Mouse (Mus musculus) telencephalon, adult 2 months (tissue): ENCODE results near the gene Rngtt.
"Not testable (repeated sequence)": the region's sequence is repeated elsewhere in the genome, so short reads cannot be mapped to it uniquely, and the experiment has no call there.

Experiments used
- DNase-seq: peaks from one replicate; pipeline ENCODE4 v3.0.0-alpha.2; 2011; ENCODE audit warnings: low read depth, low spot score

Rngtt gene

GRCm38 (mm10) chr4:33309764-33310757 lies at the start of gene Rngtt:
TSS of gene Rngtt (plus strand) at chr4:33310311.
- peak; percentile 90 for DNase-seq

- DNase-seq, result no peak
Measured at GRCm38 (mm10) chr4:33260311-33260710, 49.8 kb upstream of the Rngtt start.

DNA sequence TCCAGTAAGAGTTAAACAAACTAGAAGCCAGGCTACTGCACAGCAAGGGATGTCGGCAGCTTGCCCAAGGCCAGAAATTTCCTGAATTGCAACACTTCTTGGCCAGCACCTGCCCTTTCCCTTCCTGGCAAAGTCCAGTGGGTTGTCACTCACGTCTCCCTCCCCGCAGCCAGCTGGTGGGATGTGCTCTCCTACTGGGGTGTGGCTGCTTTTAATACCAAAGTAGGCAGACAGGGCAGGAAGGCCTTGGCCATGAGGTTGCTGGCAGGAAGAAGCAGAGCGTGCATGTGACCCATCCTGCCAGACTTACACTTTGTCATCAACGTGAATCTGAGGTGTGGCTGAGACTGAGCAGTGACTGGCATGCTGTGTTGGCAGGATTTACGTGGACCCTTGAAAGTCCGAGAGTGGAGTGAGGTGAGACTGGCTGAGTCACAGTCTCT lies 48.8 kb upstream of the Rngtt start:
- DNase-seq, result no peak

- no peak for DNase-seq
Measured at GRCm38 (mm10) chr4:33262897-33263296, 47.2 kb upstream of the Rngtt start.

- no peak for DNase-seq
Measured at GRCm38 (mm10) chr4:33264979-33265726, 45.0 kb upstream of the Rngtt start.

GRCm38 (mm10) chr4:33270386-33271314 lies 39.5 kb upstream of the Rngtt start:
- DNase-seq, result no peak

- DNase-seq, result no peak
Measured at GRCm38 (mm10) chr4:33273437-33273836, 36.7 kb upstream of the Rngtt start.

DNA sequence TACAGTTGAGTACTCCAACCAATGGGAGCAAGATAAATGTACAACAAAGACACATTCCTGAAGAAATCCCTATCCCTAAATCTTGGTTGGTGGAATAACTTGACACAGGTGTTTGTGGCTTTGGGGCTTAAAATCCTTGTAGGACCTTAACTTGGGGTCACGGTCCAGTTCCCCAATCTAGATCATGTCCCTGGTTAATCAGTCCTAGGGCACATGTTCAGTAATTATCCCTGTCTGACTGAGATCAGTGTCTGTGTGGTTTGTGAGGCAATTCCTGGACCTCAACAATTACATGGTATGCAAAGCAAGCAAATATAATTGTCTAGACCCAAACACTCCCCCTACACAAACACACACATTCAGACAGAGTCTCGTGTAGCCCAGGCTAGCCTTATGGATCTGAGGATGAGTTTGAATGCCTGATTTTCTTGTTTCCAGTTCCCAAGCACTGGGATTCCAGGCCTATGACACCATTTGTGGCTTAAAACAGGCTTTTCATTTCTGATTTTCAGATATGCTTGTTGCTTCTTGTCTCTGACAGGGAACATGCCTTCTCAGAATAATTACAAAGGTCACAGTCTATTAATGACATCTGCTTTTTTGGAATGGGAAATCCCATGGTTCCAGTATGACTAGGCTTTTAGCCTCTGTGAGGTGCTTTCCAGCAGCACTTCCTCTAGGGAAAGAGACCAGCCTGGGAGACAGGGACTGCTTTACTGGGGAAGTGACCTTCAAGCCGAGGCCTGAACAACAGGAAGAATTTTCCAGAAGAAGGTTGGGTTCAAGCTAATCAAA lies 28.0 kb upstream of the Rngtt start:
- DNase-seq, result no peak

- DNase-seq, result no peak
Measured at GRCm38 (mm10) chr4:33284083-33284880, 25.8 kb upstream of the Rngtt start.

- DNase-seq, result no peak
Measured at GRCm38 (mm10) chr4:33285448-33285847, 24.7 kb upstream of the Rngtt start.

GRCm38 (mm10) chr4:33289106-33289650 lies 20.9 kb upstream of the Rngtt start:
- DNase-seq, result no peak

DNA sequence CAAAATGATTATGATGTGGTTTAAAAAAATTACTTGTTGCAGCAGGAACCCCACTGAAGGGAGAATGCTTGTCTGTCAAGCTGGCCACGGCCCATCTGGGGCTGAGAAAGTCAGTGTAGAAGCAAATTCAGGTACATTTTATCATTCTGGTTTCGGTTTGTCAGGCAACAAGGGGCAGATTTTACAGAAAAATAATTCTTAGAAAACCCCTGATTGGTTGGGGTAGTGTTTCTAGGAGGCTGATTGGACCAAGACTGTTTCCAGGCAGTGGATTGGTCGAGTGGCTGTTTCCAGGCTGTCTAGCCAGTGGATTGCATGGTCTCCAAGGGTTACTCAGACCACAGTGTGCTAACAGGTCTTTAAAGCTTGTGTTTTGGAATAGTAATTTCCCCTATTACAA lies 20.1 kb upstream of the Rngtt start, which contains the start of gene Pnrc1:
Gene Pnrc1 (minus strand): TSS at position 162 of the 400 bp plus-strand sequence.
- DNase-seq, result peak; percentile 69

DNA sequence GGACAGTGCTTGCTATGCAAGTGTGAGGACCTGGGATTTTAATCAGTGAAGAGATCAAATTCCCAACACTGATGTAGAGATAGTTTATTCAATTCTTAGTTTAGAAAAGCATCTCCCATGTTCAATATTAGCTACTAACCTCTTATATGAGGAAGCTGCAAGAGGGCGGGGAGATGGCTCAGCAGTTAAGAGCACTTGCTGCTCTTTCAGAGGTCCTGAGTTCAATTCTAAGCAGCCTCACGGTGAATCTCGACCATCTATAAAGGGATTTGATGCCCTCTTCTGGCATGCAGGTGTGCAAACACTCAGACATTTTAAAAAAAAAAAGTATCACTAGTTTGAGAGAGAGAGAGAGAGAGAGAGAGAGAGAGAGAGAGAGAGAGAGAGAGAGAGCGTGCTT lies 19.2 kb upstream of the Rngtt start:
- DNase-seq, result no peak

GRCm38 (mm10) chr4:33292409-33293370 lies 17.4 kb upstream of the Rngtt start:
- peak; percentile 28 for DNase-seq

DNA sequence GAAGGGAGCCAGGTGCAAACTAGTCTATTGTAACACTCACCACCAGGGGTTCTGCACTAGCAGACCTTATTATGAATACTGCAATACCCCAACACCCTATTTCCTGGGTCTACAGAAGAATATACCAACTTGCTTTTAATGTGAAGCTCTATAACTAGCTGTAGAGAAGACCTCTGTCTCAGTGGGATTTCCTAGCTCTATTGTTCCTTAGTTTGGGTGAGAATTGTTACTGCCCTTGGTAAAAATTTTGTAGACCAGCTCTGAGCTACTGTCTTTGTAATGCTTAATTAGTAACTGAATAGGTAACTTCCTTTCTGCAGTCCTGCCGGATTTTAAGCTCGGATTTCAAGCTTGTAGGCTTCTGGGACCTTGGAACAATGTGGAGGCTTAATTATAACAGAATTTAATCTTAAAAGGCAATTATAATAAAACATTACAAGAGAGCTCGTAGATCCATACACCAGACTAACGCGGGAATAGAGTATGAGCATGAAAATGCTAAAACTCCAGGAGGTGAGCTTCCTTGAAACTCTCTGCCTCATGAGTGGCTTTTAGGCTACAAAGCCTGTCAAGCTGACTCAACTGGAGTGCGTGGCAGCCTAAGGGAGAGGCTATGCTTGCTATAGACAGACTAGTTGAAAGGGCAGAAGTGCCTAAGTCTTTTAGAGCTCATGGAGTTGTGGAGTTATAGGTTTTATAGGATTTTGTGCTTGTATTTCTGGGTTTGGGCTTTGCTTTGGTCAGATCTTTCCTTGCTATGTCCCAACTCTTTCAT lies 9.0 kb upstream of the Rngtt start:
- DNase-seq, result not testable (repeated sequence)

DNA sequence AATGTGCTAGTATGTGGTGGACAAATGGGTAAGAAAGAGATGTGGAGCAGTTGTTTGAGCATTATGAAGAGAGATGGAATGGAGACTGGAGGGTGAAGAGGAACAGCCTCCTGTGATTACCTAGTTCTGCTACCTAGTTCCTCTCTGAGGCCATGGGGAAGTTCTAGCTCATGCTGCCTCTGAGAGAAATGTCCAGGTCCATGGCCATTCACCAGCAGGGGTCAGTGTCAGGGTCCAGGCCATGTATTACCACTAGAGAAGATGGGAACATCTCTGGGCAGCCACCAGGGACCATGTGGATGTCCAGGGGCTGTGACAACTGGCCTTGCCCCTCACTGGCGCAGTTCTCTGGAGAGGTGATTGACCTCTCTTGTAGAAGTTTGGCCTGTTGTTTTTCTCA lies 7.1 kb upstream of the Rngtt start:
- DNase-seq, result no peak

- no peak for DNase-seq
Measured at GRCm38 (mm10) chr4:33307146-33307545, 3.0 kb upstream of the Rngtt start.
